Mouse (Mus musculus) embryonic facial prominence, embryonic 11.5 days (tissue): ENCODE measurements around the gene Rassf5. TPM values are rescaled to one million over a fixed set of nuclear protein-coding genes. Genes with fewer than 3 reads are reported as not detected.

Experiments
- ATAC-seq: fragments of 200-750 bp; cut with Nextera tagmentation; replicated peaks from 2 replicates; pipeline ENCODE4 v1.8.0; 2017; ENCODE audit warnings: low read depth; ENCODE audit not compliant: insufficient number of reproducible peaks, low FRiP score, low TSS enrichment
- DNase-seq: peaks from one replicate; pipeline ENCODE4 v3.0.0-alpha.2; 2015; ENCODE audit warnings: low spot score
- H3K27ac ChIP-seq: fragments of 300-500 bp; sonication (generic); replicated peaks from 2 replicates; pipeline ENCODE4 v1.5.1; 2014; ENCODE audit warnings: mild to moderate bottlenecking, low read depth, low read length, control low read depth
- H3K27me3 ChIP-seq: fragments of 300-500 bp; sonication (generic); 2 replicates; pipeline ENCODE4 v1.6.1; 2014; ENCODE audit warnings: mild to moderate bottlenecking, low read length, moderate library complexity, mixed read lengths; ENCODE audit not compliant: control insufficient read depth, insufficient read depth
- H3K36me3 ChIP-seq: fragments of 300-500 bp; sonication (generic); replicated peaks from 2 replicates; pipeline ENCODE4 v1.6.1; 2014; ENCODE audit warnings: low read depth, mild to moderate bottlenecking, low read length, moderate library complexity, mixed read lengths; ENCODE audit not compliant: control insufficient read depth, insufficient read depth
- H3K4me1 ChIP-seq: fragments of 300-500 bp; sonication (generic); 2 replicates; pipeline ENCODE4 v1.6.1; 2014; ENCODE audit warnings: low read length, mixed read lengths; ENCODE audit not compliant: control insufficient read depth, insufficient read depth
- H3K4me2 ChIP-seq: fragments of 300-500 bp; sonication (generic); 2 replicates; pipeline ENCODE4 v1.6.1; 2014; ENCODE audit warnings: low read depth, mild to moderate bottlenecking, control low read depth, low read length, moderate library complexity
- H3K4me3 ChIP-seq: fragments of 300-500 bp; sonication (generic); 2 replicates; pipeline ENCODE4 v1.5.1; 2014; ENCODE audit warnings: low read depth, low read length, control low read depth
- H3K9ac ChIP-seq: fragments of 300-500 bp; sonication (generic); replicated peaks from 2 replicates; pipeline ENCODE4 v1.6.1; 2014; ENCODE audit warnings: mild to moderate bottlenecking, control low read depth, low read length
- H3K9me3 ChIP-seq: fragments of 300-500 bp; sonication (generic); replicated peaks from 2 replicates; pipeline ENCODE4 v1.6.1; 2016; ENCODE audit warnings: mild to moderate bottlenecking, low read length, inconsistent platforms, mixed read lengths; ENCODE audit not compliant: control insufficient read depth
- WGBS: fragments of 180-500 bp; shearing (Covaris S2); extraction: QIAGEN DNeasy Blood & Tissue Kit; methylation state at CpG from one replicate; pipeline ENCODE4 v1.1.7; 2014; 5-methylcytosine and 5-hydroxymethylcytosine counted together
- polyA plus RNA-seq: library from polyadenylated mRNA; unstranded; fragments of >200 nt; fragmentation: Nextera tagmentation; extraction: Ambion mirVana; gene quantifications from 2 replicates; pipeline ENCODE4 v1.2.1, GENCODE M21; 2014

The Rassf5 gene
- polyA plus RNA-seq, 1 experiment from 2014 or later = 1.1 TPM

GRCm38 (mm10) chr1:131284167-131284566 is 39.1 kb upstream of the Rassf5 start:
- H3K4me3 ChIP-seq = no peak overlapping the region
- H3K27ac ChIP-seq = no peak overlapping the region
- no peaks in the 10 kb centered on the region for H3K27me3 ChIP-seq
- DNase-seq = no peak
- no peak for ATAC-seq
- no peaks in the 10 kb centered on the region for H3K4me1 ChIP-seq
- 97% methylated on average over 1 of the region's 1 CpGs for WGBS
- no peaks in the 10 kb centered on the region; the same call in 1 of the 2 replicates for H3K36me3 ChIP-seq
- H3K4me2 ChIP-seq = no peak overlapping the region
- no peaks in the 10 kb centered on the region for H3K9me3 ChIP-seq
- H3K9ac ChIP-seq = no peak overlapping the region

GRCm38 (mm10) chr1:131281731-131282130 is 36.7 kb upstream of the Rassf5 start:
- H3K36me3 ChIP-seq = no peaks in the 10 kb centered on the region
- no peak overlapping the region for H3K4me3 ChIP-seq
- DNase-seq = no peak
- no peak overlapping the region for H3K4me2 ChIP-seq
- no peaks in the 10 kb centered on the region for H3K9me3 ChIP-seq
- 61% methylated on average over 4 of the region's 4 CpGs for WGBS
- no peak for ATAC-seq
- H3K9ac ChIP-seq = no peak overlapping the region
- no peaks in the 10 kb centered on the region for H3K27me3 ChIP-seq
- no peak overlapping the region for H3K27ac ChIP-seq
- H3K4me1 ChIP-seq = no peaks in the 10 kb centered on the region

GRCm38 (mm10) chr1:131280280-131280679 is 35.2 kb upstream of the Rassf5 start:
- Histone ChIP-seq H3K27me3 (no peaks in the 10 kb centered on the region), H3K9ac (no peak overlapping the region), H3K4me3 (no peak overlapping the region), H3K4me2 (no peak overlapping the region), H3K27ac (no peak overlapping the region), H3K36me3 (no peaks in the 10 kb centered on the region), H3K4me1 (no peaks in the 10 kb centered on the region), H3K9me3 (no peaks in the 10 kb centered on the region)
- DNase-seq (no peak), ATAC-seq (no peak)
- 64% methylated on average over 3 of the region's 3 CpGs for WGBS

GRCm38 (mm10) chr1:131279456-131279776 is 34.4 kb upstream of the Rassf5 start, which contains the start of gene Ikbke:
TSS of gene Ikbke (minus strand) at chr1:131279606.
- no peaks in the 10 kb centered on the region for H3K9me3 ChIP-seq
- H3K36me3 ChIP-seq = no peaks in the 10 kb centered on the region
- H3K27me3 ChIP-seq = no peaks in the 10 kb centered on the region
- H3K4me1 ChIP-seq = no peaks in the 10 kb centered on the region
- DNase-seq (no peak), ATAC-seq (no peak)
- WGBS = 37% methylated on average over 4 of the region's 4 CpGs
- no peak within 1 kb of the TSS for H3K27ac ChIP-seq
- peak within 1 kb of the TSS; percentile 27 for H3K4me2 ChIP-seq
- H3K9ac ChIP-seq = peak within 1 kb of the TSS; percentile 39; the same call in 1 of the 2 replicates
- H3K4me3 ChIP-seq = peak within 1 kb of the TSS; percentile 16; the same call in 1 of the 2 replicates

GRCm38 (mm10) chr1:131278606-131279455 is 33.8 kb upstream of the Rassf5 start:
- no peak overlapping the region for H3K27ac ChIP-seq
- ATAC-seq = no peak
- peak overlapping the region; percentile 16; the same call in 1 of the 2 replicates for H3K4me3 ChIP-seq

GRCm38 (mm10) chr1:131276831-131277230 is 31.8 kb upstream of the Rassf5 start:
- Histone ChIP-seq H3K9me3 (no peaks in the 10 kb centered on the region), H3K27ac (no peak overlapping the region), H3K36me3 (no peaks in the 10 kb centered on the region), H3K4me3 (no peak overlapping the region), H3K9ac (no peak overlapping the region), H3K4me2 (no peak overlapping the region), H3K4me1 (no peaks in the 10 kb centered on the region), H3K27me3 (no peaks in the 10 kb centered on the region)
- no peak for ATAC-seq
- no peak for DNase-seq

More at GRCm38 (mm10) chr1:131278606-131279455, 33.8 kb upstream of the Rassf5 start:
- Histone ChIP-seq H3K9me3 (no peaks in the 10 kb centered on the region), H3K27me3 (no peaks in the 10 kb centered on the region), H3K4me2 (peak overlapping the region; percentile 27), H3K36me3 (no peaks in the 10 kb centered on the region), H3K9ac (peak overlapping the region; percentile 39; the same call in 1 of the 2 replicates), H3K4me1 (no peaks in the 10 kb centered on the region)
- 44% methylated on average over 8 of the region's 8 CpGs for WGBS
- DNase-seq = no peak

GRCm38 (mm10) chr1:131275577-131275976 is 30.5 kb upstream of the Rassf5 start:
- H3K4me1 ChIP-seq = no peaks in the 10 kb centered on the region
- DNase-seq = no peak
- ATAC-seq = no peak
- no peak overlapping the region for H3K9ac ChIP-seq
- 80% methylated on average over 14 of the region's 14 CpGs for WGBS
- H3K4me2 ChIP-seq = no peak overlapping the region
- no peak overlapping the region for H3K4me3 ChIP-seq
- H3K27ac ChIP-seq = no peak overlapping the region
- no peaks in the 10 kb centered on the region for H3K27me3 ChIP-seq
- no peaks in the 10 kb centered on the region for H3K36me3 ChIP-seq
- H3K9me3 ChIP-seq = no peaks in the 10 kb centered on the region

GRCm38 (mm10) chr1:131274725-131275539 is 29.9 kb upstream of the Rassf5 start:
- WGBS = 48% methylated on average over 22 of the region's 22 CpGs

More at GRCm38 (mm10) chr1:131274725-131275539, 29.9 kb upstream of the Rassf5 start:
- H3K9ac ChIP-seq = no peak overlapping the region
- DNase-seq (no peak), ATAC-seq (no peak)
- no peaks in the 10 kb centered on the region for H3K36me3 ChIP-seq
- H3K4me3 ChIP-seq = no peak overlapping the region
- H3K9me3 ChIP-seq = no peaks in the 10 kb centered on the region
- no peaks in the 10 kb centered on the region for H3K4me1 ChIP-seq
- no peaks in the 10 kb centered on the region for H3K27me3 ChIP-seq
- no peak overlapping the region for H3K4me2 ChIP-seq
- no peak overlapping the region for H3K27ac ChIP-seq
